Mouse (Mus musculus) cerebellum, adult 9-11 months (tissue): ENCODE results near the gene Elmod2.

Source experiments
- DNase-seq: peaks from one replicate; pipeline ENCODE4 v3.0.0; 2022

The Elmod2 gene

GRCm38 (mm10) chr8:83272464-83272863 is 59.8 kb downstream of the Elmod2 start:
- DNase-seq = no peak

- DNase-seq = no peak
These were observed 61.1 kb downstream of the Elmod2 start for GRCm38 (mm10) chr8:83271172-83271571.
